Mouse (Mus musculus) fibroblast of lung, adult 2 months (primary cell): ENCODE data around the gene S100a5.

Experiments used
- DNase-seq: peaks from one replicate; pipeline ENCODE4 v3.0.0-alpha.2; 2011; ENCODE audit warnings: low read depth

The S100a5 gene

GRCm38 (mm10) chr3:90608223-90608622, at the start of gene S100a5:
Gene S100a5, plus strand, starts transcription at chr3:90608523.
- no peak for DNase-seq

- no peak for DNase-seq
Measured at GRCm38 (mm10) chr3:90560008-90560628, 48.2 kb upstream of the S100a5 start, which contains the start of gene S100a3. Gene S100a3, plus strand, starts transcription at chr3:90560578.

- peak; percentile 82 for DNase-seq
Measured at GRCm38 (mm10) chr3:90574691-90575090, 33.6 kb upstream of the S100a5 start.

- DNase-seq, result no peak
Measured at GRCm38 (mm10) chr3:90575320-90575719, 33.0 kb upstream of the S100a5 start.

GRCm38 (mm10) chr3:90576351-90577001, 31.8 kb upstream of the S100a5 start:
- DNase-seq, result no peak

GRCm38 (mm10) chr3:90579433-90579832, 28.9 kb upstream of the S100a5 start:
- DNase-seq, result peak; percentile 80

- DNase-seq, result no peak
Measured at GRCm38 (mm10) chr3:90581141-90581540, 27.2 kb upstream of the S100a5 start.

- DNase-seq, result no peak
Measured at GRCm38 (mm10) chr3:90582156-90582555, 26.2 kb upstream of the S100a5 start.

- no peak for DNase-seq
Measured at GRCm38 (mm10) chr3:90582556-90582955, 25.8 kb upstream of the S100a5 start.

- no peak for DNase-seq
Measured at GRCm38 (mm10) chr3:90583893-90584292, 24.4 kb upstream of the S100a5 start.

- peak; percentile 87 for DNase-seq
Measured at GRCm38 (mm10) chr3:90585595-90585994, 22.7 kb upstream of the S100a5 start.

- no peak for DNase-seq
Measured at GRCm38 (mm10) chr3:90586016-90586643, 22.2 kb upstream of the S100a5 start.

GRCm38 (mm10) chr3:90586906-90587305, 21.4 kb upstream of the S100a5 start:
- DNase-seq, result peak; percentile 85

GRCm38 (mm10) chr3:90587361-90588101, 20.8 kb upstream of the S100a5 start:
- DNase-seq, result no peak

- DNase-seq, result no peak
Measured at GRCm38 (mm10) chr3:90589390-90589789, 18.9 kb upstream of the S100a5 start.

GRCm38 (mm10) chr3:90589947-90590346, 18.4 kb upstream of the S100a5 start, which contains the start of gene S100a2:
Gene S100a2, plus strand, starts transcription at chr3:90590247.
- DNase-seq, result no peak

GRCm38 (mm10) chr3:90594466-90594865, 13.9 kb upstream of the S100a5 start:
- DNase-seq, result no peak

GRCm38 (mm10) chr3:90595556-90595955, 12.8 kb upstream of the S100a5 start:
- no peak for DNase-seq

GRCm38 (mm10) chr3:90596810-90597209, 11.5 kb upstream of the S100a5 start:
- no peak for DNase-seq

GRCm38 (mm10) chr3:90597736-90598135, 10.6 kb upstream of the S100a5 start:
- DNase-seq, result no peak

- no peak for DNase-seq
Measured at GRCm38 (mm10) chr3:90598212-90598611, 10.1 kb upstream of the S100a5 start.

- no peak for DNase-seq
Measured at GRCm38 (mm10) chr3:90599401-90599800, 8.9 kb upstream of the S100a5 start.
